Mouse (Mus musculus): ENCODE results near the gene Car7. TPM values are rescaled to one million over a fixed set of nuclear protein-coding genes. Genes with fewer than 3 reads are reported as not detected.
A peak's percentile ranks its signal among the peaks of the same experiment; 100 is the strongest.
"Not testable (repeated sequence)": the region's sequence is repeated elsewhere in the genome, so short reads cannot be mapped to it uniquely, and the experiment has no call there.

Gene Car7
- polyA plus RNA-seq, 1 experiment from 2014 or later, result 0.32 TPM

GRCm38 (mm10) chr8:104541515-104541880 is 7.0 kb downstream of the Car7 start:
- 21% methylated on average over 8 of the region's 8 CpGs for WGBS (ENCODE audit: missing documents)
- Histone ChIP-seq H3K27ac (no peak overlapping the region), H3K4me3 (ENCODE audit: inconsistent target) (no peak overlapping the region), H3K36me3 (ENCODE audit: inconsistent target) (no peaks in the 10 kb centered on the region), H3K79me2 (ENCODE audit: inconsistent target) (no peaks in the 10 kb centered on the region)

- H3K36me3 ChIP-seq (ENCODE audit: inconsistent target), result no peaks in the 10 kb centered on the region
- no peaks in the 10 kb centered on the region for H3K79me2 ChIP-seq (ENCODE audit: inconsistent target)
- no peak overlapping the region for H3K27ac ChIP-seq
- 34% methylated on average over 11 of the region's 11 CpGs for WGBS (ENCODE audit: missing documents)
- H3K4me3 ChIP-seq (ENCODE audit: inconsistent target), result no peak overlapping the region
Observed at GRCm38 (mm10) chr8:104542160-104542559, 7.7 kb downstream of the Car7 start.

- H3K79me2 ChIP-seq (ENCODE audit: inconsistent target), result no peaks in the 10 kb centered on the region
- WGBS (ENCODE audit: missing documents), result 91% methylated on average over 8 of the region's 8 CpGs
- no peaks in the 10 kb centered on the region for H3K36me3 ChIP-seq (ENCODE audit: inconsistent target)
- no peak overlapping the region for H3K4me3 ChIP-seq (ENCODE audit: inconsistent target)
- H3K27ac ChIP-seq, result no peak overlapping the region
Observed at GRCm38 (mm10) chr8:104543440-104544045, 9.1 kb downstream of the Car7 start.

DNA sequence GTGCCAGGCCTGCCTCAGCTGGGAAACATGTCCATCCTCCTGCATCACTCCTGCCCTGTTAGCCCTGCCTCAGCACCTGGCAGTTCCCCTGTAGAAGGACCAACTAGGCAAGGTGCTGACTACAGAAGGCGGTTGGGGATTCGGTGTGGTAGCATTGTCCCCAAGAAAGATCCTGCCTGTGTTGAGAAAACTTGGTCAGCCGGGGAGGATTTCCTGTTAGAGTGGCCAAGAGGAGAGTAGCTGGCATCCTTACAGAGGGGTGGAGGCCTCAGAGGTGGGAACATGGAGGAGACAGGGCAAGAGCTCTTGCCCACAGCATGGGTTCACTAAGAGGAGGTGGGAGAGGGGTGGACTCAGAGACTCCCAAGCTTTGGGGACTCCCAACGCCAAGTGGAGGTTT is 20.7 kb downstream of the Car7 start:
- H3K79me2 ChIP-seq (ENCODE audit: inconsistent target), result no peaks in the 10 kb centered on the region
- 70% methylated on average over 4 of the region's 4 CpGs for WGBS (ENCODE audit: missing documents)
- H3K4me3 ChIP-seq (ENCODE audit: inconsistent target), result no peak overlapping the region
- H3K36me3 ChIP-seq (ENCODE audit: inconsistent target), result no peaks in the 10 kb centered on the region
- no peak overlapping the region for H3K27ac ChIP-seq

- Histone ChIP-seq H3K27ac (no peak overlapping the region), H3K4me3 (ENCODE audit: inconsistent target) (no peak overlapping the region), H3K36me3 (ENCODE audit: inconsistent target) (no peaks in the 10 kb centered on the region), H3K79me2 (ENCODE audit: inconsistent target) (no peaks in the 10 kb centered on the region)
- WGBS (ENCODE audit: missing documents), result 74% methylated on average over 7 of the region's 7 CpGs
Observed at GRCm38 (mm10) chr8:104557226-104557625, 22.7 kb downstream of the Car7 start.

DNA sequence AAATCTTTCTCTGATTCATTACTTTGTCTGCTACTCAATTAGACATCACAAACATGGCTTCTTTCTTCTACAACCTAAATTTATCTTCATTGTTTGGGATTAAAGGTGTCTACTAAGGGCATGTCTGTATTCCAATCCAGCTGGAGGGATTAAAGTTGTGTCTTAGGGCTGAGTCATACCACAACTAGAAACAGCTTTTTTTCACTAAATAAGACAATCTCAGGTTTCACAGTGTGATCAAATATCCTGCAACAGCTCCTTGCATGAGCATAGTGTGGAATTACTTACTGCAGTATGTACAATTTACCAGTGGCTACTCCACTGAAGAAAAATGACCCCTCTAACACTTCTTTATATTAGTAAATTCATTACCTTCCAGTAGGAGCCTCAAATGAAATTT is 26.2 kb downstream of the Car7 start:
- Histone ChIP-seq H3K27ac (no peak overlapping the region), H3K36me3 (ENCODE audit: inconsistent target) (no peaks in the 10 kb centered on the region), H3K4me3 (ENCODE audit: inconsistent target) (no peak overlapping the region), H3K79me2 (ENCODE audit: inconsistent target) (no peaks in the 10 kb centered on the region)

- 23% methylated on average over 10 of the region's 22 CpGs for WGBS (ENCODE audit: missing documents)
- Histone ChIP-seq H3K79me2 (ENCODE audit: inconsistent target) (no peaks in the 10 kb centered on the region), H3K4me3 (ENCODE audit: inconsistent target) (no peak overlapping the region), H3K27ac (no peak overlapping the region), H3K36me3 (ENCODE audit: inconsistent target) (no peaks in the 10 kb centered on the region)
Observed at GRCm38 (mm10) chr8:104564633-104565456, 30.4 kb downstream of the Car7 start.

DNA sequence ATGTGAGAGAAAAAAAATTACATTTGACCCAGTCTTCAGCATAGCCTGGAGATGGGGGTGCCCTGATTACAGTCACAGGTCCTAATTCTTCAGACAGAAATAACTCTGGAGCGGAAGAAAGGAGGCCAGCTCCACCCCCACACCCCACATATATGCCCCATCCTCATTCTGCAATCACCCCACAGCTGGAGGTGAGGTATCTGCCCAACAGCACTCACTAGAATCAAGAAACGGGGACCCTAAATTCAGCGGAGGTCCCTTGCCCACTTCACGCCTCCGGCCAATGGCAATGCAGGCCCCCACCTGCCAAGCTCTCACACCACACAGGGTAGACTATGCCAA is 30.9 kb downstream of the Car7 start:
- H3K36me3 ChIP-seq (ENCODE audit: inconsistent target), result no peaks in the 10 kb centered on the region
- H3K79me2 ChIP-seq (ENCODE audit: inconsistent target), result no peaks in the 10 kb centered on the region
- 100% methylated on average over 5 of the region's 5 CpGs for WGBS (ENCODE audit: missing documents)
- no peak overlapping the region for H3K27ac ChIP-seq
- H3K4me3 ChIP-seq (ENCODE audit: inconsistent target), result no peak overlapping the region

GRCm38 (mm10) chr8:104569559-104569958 is 35.1 kb downstream of the Car7 start:
- Histone ChIP-seq H3K27ac (no peak overlapping the region), H3K4me3 (ENCODE audit: inconsistent target) (no peak overlapping the region), H3K79me2 (ENCODE audit: inconsistent target) (no peaks in the 10 kb centered on the region), H3K36me3 (ENCODE audit: inconsistent target) (no peaks in the 10 kb centered on the region)
- WGBS (ENCODE audit: missing documents), result 93% methylated on average over 1 of the region's 1 CpGs

GRCm38 (mm10) chr8:104570436-104571343 is 36.2 kb downstream of the Car7 start:
- Histone ChIP-seq H3K36me3 (ENCODE audit: inconsistent target) (no peaks in the 10 kb centered on the region), H3K79me2 (ENCODE audit: inconsistent target) (no peaks in the 10 kb centered on the region), H3K27ac (0 out of 2 replicates have a peak overlapping the region, but pooled peaks have one; percentile 7), H3K4me3 (ENCODE audit: inconsistent target) (peak overlapping the region; percentile 64)
- WGBS (ENCODE audit: missing documents), result 2% methylated on average over 26 of the region's 26 CpGs

DNA sequence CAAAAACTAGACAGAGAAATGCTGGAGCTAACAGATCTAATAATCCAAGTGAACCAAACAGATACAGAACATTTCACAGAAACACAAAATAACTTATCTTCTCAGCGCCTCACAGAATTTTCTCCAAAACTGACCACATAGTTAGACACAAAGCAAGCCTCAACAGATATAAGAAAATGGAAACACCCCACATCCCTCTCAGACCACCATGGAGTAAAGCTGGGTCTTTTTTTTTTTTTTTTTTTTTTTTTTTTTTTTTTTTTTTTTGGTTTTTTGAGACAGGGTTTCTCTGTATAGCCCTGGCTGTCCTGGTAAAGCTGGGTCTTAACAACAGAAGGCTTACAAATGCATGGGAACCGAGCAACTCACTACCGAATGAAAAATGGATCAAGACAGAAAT is 42.3 kb downstream of the Car7 start:
- WGBS (ENCODE audit: missing documents), result 85% methylated on average over 3 of the region's 3 CpGs
- Histone ChIP-seq H3K36me3 (ENCODE audit: inconsistent target) (no peaks in the 10 kb centered on the region), H3K27ac (no peak overlapping the region), H3K79me2 (ENCODE audit: inconsistent target) (no peaks in the 10 kb centered on the region), H3K4me3 (ENCODE audit: inconsistent target) (no peak overlapping the region)

DNA sequence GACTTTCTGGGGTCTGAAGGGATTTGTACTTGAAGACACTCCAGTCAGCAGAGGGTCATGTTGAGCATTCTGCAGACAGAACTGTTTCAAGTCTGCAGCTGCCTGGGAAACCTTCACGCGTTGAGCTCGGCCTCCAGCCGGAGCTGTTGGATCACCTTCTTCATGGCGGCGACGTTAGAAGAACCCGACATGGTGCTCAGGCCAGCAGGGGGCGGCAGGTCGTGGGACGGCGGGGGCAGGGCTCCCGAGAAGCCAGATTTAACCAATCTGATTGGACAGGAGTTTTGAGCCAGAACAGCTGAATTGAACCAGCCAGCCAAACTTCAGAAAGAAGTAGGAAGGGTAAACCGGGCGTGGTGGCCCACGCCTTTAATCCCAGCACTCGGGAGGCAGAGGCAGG is 43.1 kb downstream of the Car7 start:
- H3K27ac ChIP-seq; H3K79me2 ChIP-seq (ENCODE audit: inconsistent target); H3K4me3 ChIP-seq (ENCODE audit: inconsistent target); H3K36me3 ChIP-seq (ENCODE audit: inconsistent target): not testable (repeated sequence)
- 80% methylated on average over 17 of the region's 17 CpGs for WGBS (ENCODE audit: missing documents)

GRCm38 (mm10) chr8:104584522-104584921 is 50.0 kb downstream of the Car7 start:
- Histone ChIP-seq H3K27ac (no peak overlapping the region), H3K36me3 (ENCODE audit: inconsistent target) (no peaks in the 10 kb centered on the region), H3K79me2 (ENCODE audit: inconsistent target) (no peaks in the 10 kb centered on the region), H3K4me3 (ENCODE audit: inconsistent target) (no peak overlapping the region)
- WGBS (ENCODE audit: missing documents), result 60% methylated on average over 1 of the region's 1 CpGs

DNA sequence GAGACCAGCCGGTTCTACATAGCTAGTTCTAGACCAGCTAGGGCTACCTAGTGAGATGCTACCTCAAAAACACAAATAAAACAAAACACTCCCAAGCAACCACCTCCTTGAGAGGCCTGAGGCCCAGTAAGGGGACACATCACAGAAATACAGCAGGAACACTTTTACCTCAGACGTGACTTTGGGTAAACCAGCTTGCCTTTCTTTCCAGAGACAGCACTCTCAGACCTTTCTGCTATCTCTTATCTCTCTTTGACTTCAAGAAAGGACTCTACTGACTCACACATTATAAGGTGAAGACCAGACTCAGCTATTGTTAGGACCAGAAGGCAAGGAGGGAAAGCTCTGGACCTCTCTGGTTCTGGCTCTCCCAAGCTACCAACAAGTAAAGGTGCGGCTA is 55.8 kb downstream of the Car7 start:
- Histone ChIP-seq H3K27ac (no peak overlapping the region), H3K36me3 (ENCODE audit: inconsistent target) (peaks cover 16% of the 10 kb centered on the region), H3K79me2 (ENCODE audit: inconsistent target) (peaks cover 37% of the 10 kb centered on the region), H3K4me3 (ENCODE audit: inconsistent target) (no peak overlapping the region)
- WGBS (ENCODE audit: missing documents), result 95% methylated on average over 3 of the region's 3 CpGs
